Mouse (Mus musculus) kidney, adult 2 months (tissue): Measurements from ENCODE around the gene Tbc1d1. TPM values are rescaled to one million over a fixed set of nuclear protein-coding genes. Genes with fewer than 3 reads are reported as not detected.
"Not testable (repeated sequence)": the region's sequence is repeated elsewhere in the genome, so short reads cannot be mapped to it uniquely, and the experiment has no call there.

Experiments
- DNase-seq: peaks from one replicate; pipeline ENCODE4 v3.0.0; 2021
- H3K27ac ChIP-seq: fragments of 200-500 bp; 2 replicates; pipeline ENCODE4 v1.5.1; 2012; ENCODE audit warnings: low read depth, low read length, control low read depth, inconsistent platforms; ENCODE audit not compliant: insufficient read depth
- H3K27me3 ChIP-seq: fragments of 200-500 bp; replicated peaks from 2 replicates; pipeline ENCODE4 v1.6.1; 2012; ENCODE audit warnings: mild to moderate bottlenecking, moderate library complexity, low read length, inconsistent platforms; ENCODE audit not compliant: control insufficient read depth, insufficient read depth
- H3K36me3 ChIP-seq: fragments of 200-500 bp; 2 replicates; pipeline ENCODE4 v1.6.1; 2012; ENCODE audit warnings: mild to moderate bottlenecking, moderate library complexity, low read length, inconsistent platforms; ENCODE audit not compliant: control insufficient read depth, insufficient read depth
- H3K4me1 ChIP-seq: fragments of 200-500 bp; 2 replicates; pipeline ENCODE4 v1.6.1; 2011; ENCODE audit warnings: low read length; ENCODE audit not compliant: control insufficient read depth, insufficient read depth
- H3K4me3 ChIP-seq: fragments of 200-500 bp; 2 replicates; pipeline ENCODE4 v1.5.1; 2011; ENCODE audit warnings: mild to moderate bottlenecking, low read depth, low read length, control low read depth; ENCODE audit not compliant: insufficient read depth
- CTCF ChIP-seq: fragments of 200-500 bp; conservative IDR thresholded peaks from 2 replicates; pipeline ENCODE4 v1.5.1; 2011; ENCODE audit warnings: low read depth, mild to moderate bottlenecking, control low read depth, low read length, moderate library complexity, mixed read lengths; ENCODE audit not compliant: insufficient read depth, insufficient read length
- POLR2A ChIP-seq: fragments of 200-500 bp; IDR thresholded peaks from one replicate; pipeline ENCODE4 v1.6.1; 2011; ENCODE audit warnings: low read depth, low read length, control low read depth
- WGBS: fragments of 180-500 bp; shearing (Covaris S2); methylation state at CpG from one replicate; pipeline ENCODE4 v1.1.7; 2018; 5-methylcytosine and 5-hydroxymethylcytosine counted together
- polyA plus RNA-seq: library from polyadenylated mRNA; depleted of rRNA; stranded (reverse); fragments of >200 nt; gene quantifications from 2 replicates; pipeline ENCODE4 v1.2.3, GENCODE M21; 2012

The Tbc1d1 gene
- polyA plus RNA-seq, 1 experiment = 38.3 TPM

GRCm38 (mm10) chr5:64345761-64346160 lies 189.7 kb downstream of the Tbc1d1 start:
- 40% methylated on average over 7 of the region's 7 CpGs for WGBS
- no peak for TF ChIP-seq CTCF
- no peak for TF ChIP-seq POLR2A
- H3K27me3 ChIP-seq = no peaks in the 10 kb centered on the region
- peak overlapping the region; percentile 99 for H3K27ac ChIP-seq
- H3K4me3 ChIP-seq = no peak overlapping the region
- peaks cover 7% of the 10 kb centered on the region for H3K36me3 ChIP-seq
- DNase-seq = no peak
- peaks cover 46% of the 10 kb centered on the region for H3K4me1 ChIP-seq

- DNase-seq = no peak
- Histone ChIP-seq H3K27ac (peak overlapping the region; percentile 99), H3K4me1 (peaks cover 41% of the 10 kb centered on the region), H3K27me3 (no peaks in the 10 kb centered on the region), H3K36me3 (peaks cover 8% of the 10 kb centered on the region), H3K4me3 (no peak overlapping the region)
- 59% methylated on average over 6 of the region's 6 CpGs for whole genome bisulfite sequencing
- TF ChIP-seq CTCF (no peak), POLR2A (no peak)
These were observed 190.3 kb downstream of the Tbc1d1 start for GRCm38 (mm10) chr5:64346343-64346885.

GRCm38 (mm10) chr5:64348166-64348565 lies 192.1 kb downstream of the Tbc1d1 start:
- DNase-seq = no peak
- 87% methylated on average over 2 of the region's 2 CpGs for WGBS

GRCm38 (mm10) chr5:64348780-64349179 lies 192.7 kb downstream of the Tbc1d1 start:
- no peak overlapping the region; the same call in 1 of the 2 replicates for H3K27ac ChIP-seq
- H3K36me3 ChIP-seq = peaks cover 9% of the 10 kb centered on the region
- no peaks in the 10 kb centered on the region for H3K27me3 ChIP-seq
- no peak overlapping the region for H3K4me3 ChIP-seq
- H3K4me1 ChIP-seq = peaks cover 35% of the 10 kb centered on the region
- 42% methylated on average over 8 of the region's 8 CpGs for WGBS
- TF ChIP-seq POLR2A (no peak), CTCF (no peak)
- DNase-seq = peak; percentile 86

More at GRCm38 (mm10) chr5:64348166-64348565, 192.1 kb downstream of the Tbc1d1 start:
- Histone ChIP-seq H3K27ac (no peak overlapping the region), H3K4me1 (peaks cover 38% of the 10 kb centered on the region), H3K4me3 (no peak overlapping the region), H3K27me3 (no peaks in the 10 kb centered on the region), H3K36me3 (peaks cover 9% of the 10 kb centered on the region)
- no peak for TF ChIP-seq POLR2A
- no peak for TF ChIP-seq CTCF

GRCm38 (mm10) chr5:64351968-64352367 lies 195.9 kb downstream of the Tbc1d1 start:
- no peak overlapping the region for H3K4me3 ChIP-seq
- no peak for TF ChIP-seq POLR2A
- no peak for TF ChIP-seq CTCF
- DNase-seq = no peak
- peaks cover 18% of the 10 kb centered on the region for H3K4me1 ChIP-seq
- H3K36me3 ChIP-seq = peaks cover 8% of the 10 kb centered on the region
- no peak overlapping the region for H3K27ac ChIP-seq
- H3K27me3 ChIP-seq = no peaks in the 10 kb centered on the region
- 93% methylated on average over 6 of the region's 6 CpGs for WGBS

- Histone ChIP-seq H3K4me3 (no peak overlapping the region), H3K36me3 (no peaks in the 10 kb centered on the region), H3K4me1 (peaks cover 12% of the 10 kb centered on the region; the same call in 1 of the 2 replicates), H3K27me3 (no peaks in the 10 kb centered on the region), H3K27ac (no peak overlapping the region)
- TF ChIP-seq CTCF = no peak
- no peak for TF ChIP-seq POLR2A
- no peak for DNase-seq
- WGBS = 81% methylated on average over 18 of the region's 18 CpGs
These were observed 202.8 kb downstream of the Tbc1d1 start for GRCm38 (mm10) chr5:64358639-64359584.

- H3K27ac ChIP-seq = peak overlapping the region; percentile 32
- no peak for TF ChIP-seq POLR2A
- TF ChIP-seq CTCF = no peak
- WGBS = 70% methylated on average over 8 of the region's 8 CpGs
- no peaks in the 10 kb centered on the region for H3K36me3 ChIP-seq
- no peak for DNase-seq
- H3K27me3 ChIP-seq = no peaks in the 10 kb centered on the region
- no peak overlapping the region for H3K4me3 ChIP-seq
- peaks cover 21% of the 10 kb centered on the region for H3K4me1 ChIP-seq
These were observed 204.2 kb downstream of the Tbc1d1 start for GRCm38 (mm10) chr5:64360147-64360875.

GRCm38 (mm10) chr5:64360876-64361268 lies 204.8 kb downstream of the Tbc1d1 start:
- peaks cover 17% of the 10 kb centered on the region for H3K4me1 ChIP-seq
- H3K4me3 ChIP-seq, H3K36me3 ChIP-seq, H3K27ac ChIP-seq, H3K27me3 ChIP-seq, DNase-seq: not testable (repeated sequence)
